Mouse (Mus musculus): ENCODE measurements around the gene Ercc4.
"Not testable (repeated sequence)": the region's sequence is repeated elsewhere in the genome, so short reads cannot be mapped to it uniquely, and the experiment has no call there.

Ercc4 gene

DNA sequence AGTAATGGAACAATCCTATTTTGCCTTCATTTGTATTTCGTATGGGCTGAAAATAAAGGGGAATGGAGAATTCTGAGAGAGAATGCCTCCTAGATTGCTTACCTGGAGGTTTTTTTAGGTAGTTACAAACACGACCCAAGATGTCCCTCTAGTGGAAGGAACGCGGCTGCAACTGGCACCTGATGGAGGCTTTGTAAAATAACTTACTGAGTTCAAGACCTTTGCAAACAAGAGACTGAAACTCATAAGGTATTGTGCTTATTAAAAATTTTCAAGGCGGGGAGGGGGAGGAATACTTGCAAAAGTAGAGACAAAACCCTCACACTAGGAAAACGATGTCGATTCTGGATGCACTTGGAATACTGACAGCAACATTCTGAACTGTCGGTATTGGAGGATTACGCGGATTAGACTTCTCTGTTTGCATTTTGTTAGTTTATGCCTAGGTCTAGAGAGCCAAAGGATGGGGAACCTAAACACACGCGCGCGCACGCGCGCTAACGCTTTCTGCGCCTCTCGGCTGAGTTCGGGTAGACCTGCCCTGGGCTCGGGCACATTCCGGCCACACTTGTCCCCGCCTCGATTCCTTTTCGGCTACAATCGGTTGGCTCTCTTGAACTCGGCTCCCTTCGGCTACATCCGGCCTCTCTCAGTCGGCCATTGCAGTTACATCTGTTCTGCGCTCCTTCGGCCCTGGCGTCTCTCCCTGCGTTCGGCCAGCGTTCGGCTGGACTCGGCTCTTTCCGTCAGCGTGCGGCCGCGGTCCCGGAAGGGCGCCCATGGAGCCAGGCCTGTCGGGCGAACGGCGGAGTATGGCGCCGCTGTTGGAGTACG, at the start of gene Ercc4:
Ercc4 (plus strand) TSS at position 529 of the 834 bp plus-strand sequence.
- DNase-seq, result peak; percentile 98

- DNase-seq, result no peak
Observed at GRCm38 (mm10) chr16:13061113-13061512, 48.4 kb upstream of the Ercc4 start.

DNA sequence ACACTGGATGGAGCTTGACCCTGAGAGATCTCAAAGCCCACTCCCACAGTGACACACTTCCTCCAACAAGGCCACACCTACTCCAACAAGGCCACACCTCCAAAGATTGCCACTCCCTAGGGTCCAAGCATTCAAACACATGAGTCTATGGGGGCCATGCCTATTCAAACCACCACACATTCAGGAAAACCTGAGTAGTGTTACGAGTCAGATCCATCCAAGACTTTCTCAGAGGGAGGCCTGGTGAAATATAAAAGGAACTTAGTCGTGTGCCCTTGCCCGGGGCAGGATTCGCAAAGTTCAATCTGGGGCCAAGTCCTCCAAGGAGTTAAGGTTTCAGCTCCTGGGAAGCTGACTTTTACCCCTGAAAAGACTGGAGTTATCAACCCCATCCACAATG, 35.3 kb upstream of the Ercc4 start:
- no peak for DNase-seq

DNA sequence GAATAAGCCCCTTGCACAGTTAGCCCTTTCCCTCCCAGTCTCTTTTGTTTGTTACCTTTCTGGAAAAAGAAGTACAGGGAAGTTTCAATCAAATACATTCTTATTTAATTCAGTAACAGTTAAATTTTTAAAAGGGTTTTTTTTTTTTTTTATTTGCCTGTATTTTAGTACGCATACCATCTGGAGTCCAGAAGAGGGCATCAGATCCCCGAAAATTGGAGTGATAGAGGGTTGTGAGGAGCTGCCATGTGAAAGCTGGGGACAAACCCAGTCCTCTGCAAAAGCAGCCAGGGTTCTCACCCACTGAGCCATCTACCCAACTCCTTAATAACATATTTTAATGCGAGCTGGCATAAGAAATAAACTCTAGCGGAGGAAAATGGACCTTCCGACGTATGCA, 29.3 kb upstream of the Ercc4 start:
- DNase-seq, result no peak

DNA sequence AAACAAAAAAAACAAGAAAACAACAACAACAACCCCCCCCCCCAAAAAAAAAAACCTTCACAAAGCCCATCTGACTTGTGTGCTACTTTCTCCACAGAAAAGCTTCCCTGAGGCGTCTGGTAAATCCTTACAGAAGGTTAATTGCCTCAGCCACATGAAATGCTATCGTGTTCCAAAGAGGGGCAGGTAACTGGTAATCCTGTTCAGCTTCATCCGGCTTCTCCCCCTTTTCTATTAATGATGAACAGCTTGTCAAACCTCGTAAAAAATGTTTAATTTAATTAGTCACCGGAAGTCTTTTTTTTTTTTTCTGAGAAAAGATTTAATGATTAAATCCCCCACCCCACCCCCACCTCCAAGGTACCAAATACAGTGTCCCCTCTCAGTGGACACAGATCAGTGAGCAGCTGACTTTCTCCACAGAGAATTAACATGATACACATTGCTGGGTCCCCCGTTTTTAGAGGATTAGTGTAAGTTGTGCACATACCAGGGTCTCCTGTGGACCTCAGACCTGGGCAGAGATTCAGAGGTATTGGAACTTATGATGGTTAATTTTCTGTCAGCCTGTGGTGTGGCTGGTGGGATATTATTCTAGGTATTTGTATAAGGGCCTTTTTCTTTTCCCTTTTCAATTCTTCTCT, 26.2 kb upstream of the Ercc4 start:
- DNase-seq, result no peak

GRCm38 (mm10) chr16:13108356-13108755, 1.1 kb upstream of the Ercc4 start:
- DNase-seq, result no peak

GRCm38 (mm10) chr16:13109990-13110595, 609 bp downstream of the Ercc4 start:
- DNase-seq, result no peak

DNA sequence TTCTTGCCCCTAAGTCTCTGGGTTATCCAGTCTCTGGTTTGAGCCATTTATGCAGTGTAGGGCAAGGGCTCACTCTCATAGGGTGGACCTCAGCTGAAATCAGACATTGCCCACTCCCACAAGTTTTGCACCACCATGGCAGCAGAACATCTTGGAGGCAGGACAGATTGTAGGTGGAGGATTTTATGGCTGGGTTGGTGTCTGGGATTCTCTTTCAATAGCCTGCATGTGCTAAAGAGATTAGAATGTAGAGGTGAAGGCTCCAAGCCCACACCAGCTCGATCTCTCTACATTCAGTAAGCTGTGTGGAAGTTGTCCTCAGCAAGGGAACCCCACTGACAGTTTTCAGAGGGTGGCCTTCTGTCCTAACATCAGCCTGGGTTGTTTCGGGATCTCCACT, 5.3 kb downstream of the Ercc4 start:
- no peak for DNase-seq

GRCm38 (mm10) chr16:13115466-13115865, 6.0 kb downstream of the Ercc4 start:
- DNase-seq, result not testable (repeated sequence)

- peak; percentile 29 to 51 for DNase-seq
Observed at GRCm38 (mm10) chr16:13117299-13117966, 7.9 kb downstream of the Ercc4 start.

DNA sequence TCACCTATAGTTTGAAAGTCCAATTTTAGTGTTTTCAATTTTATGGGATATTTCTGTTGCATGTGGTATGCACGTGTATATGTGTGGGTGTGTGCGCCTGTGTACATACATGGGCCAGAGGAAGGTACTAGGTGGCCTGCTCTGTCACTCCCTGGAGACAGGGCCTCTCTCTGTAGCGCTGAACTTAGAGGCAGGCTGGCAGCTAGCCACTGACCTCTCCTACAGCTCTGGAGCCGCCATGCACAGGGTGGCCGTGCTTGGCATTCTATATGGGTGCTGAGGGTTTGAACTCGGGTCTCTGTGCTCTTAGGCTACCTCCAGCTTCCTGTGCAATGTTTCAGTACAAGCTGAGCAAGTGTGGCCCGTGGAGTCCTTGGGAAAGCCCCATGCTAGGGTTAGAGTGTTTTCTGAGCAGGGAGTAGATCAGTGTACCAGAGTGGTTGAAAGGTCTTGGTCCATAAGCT, 8.5 kb downstream of the Ercc4 start:
- DNase-seq, result no peak

DNA sequence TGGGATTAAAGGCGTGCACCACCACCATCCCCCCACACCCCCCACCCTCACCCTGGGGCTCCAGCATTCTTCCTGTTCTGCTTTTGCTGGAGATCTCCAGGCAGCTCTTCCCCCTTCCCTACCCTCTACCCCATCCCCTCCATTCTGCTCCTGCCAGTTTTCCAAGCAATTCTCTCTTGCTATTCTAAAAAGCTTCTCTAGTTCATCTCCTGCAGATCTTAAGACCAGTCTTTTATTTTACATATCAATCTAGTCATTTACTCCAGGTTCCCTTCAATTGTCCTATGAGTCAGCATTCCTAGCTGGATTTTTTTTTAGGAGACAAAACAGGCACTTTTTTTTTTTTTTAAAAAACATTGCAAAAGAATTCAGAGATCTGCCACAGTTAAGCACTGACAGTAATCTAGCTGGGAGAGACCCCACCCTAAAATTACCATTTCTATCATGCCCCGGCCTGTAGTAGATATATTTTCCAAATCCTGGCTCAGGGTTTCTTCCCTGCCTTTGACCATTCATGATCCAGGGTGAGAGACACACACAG, 9.3 kb downstream of the Ercc4 start:
- DNase-seq, result no peak

- DNase-seq, result no peak
Observed at GRCm38 (mm10) chr16:13119641-13120350, 10.3 kb downstream of the Ercc4 start.

- no peak for DNase-seq
Observed at GRCm38 (mm10) chr16:13125357-13125756, 15.9 kb downstream of the Ercc4 start.

DNA sequence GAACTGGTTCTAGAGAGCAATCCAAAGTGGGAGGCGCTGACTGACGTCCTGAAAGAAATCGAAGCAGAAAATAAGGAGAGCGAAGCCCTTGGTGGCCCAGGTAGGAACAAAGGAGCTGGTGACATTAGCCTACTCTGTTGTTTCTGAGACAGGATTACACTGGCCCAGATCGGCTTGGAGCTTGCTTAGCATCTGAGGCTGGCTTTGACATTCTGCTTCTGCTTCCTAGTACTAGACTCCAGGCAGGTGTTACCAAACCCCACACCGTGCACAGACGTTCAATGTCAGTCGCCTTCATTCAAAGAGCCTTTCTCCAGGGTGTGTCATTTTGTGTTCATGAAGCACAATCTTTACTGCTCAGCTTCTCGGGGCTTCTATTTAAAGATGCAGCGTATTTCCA, 18.1 kb downstream of the Ercc4 start:
- no peak for DNase-seq

GRCm38 (mm10) chr16:13130412-13130811, 20.9 kb downstream of the Ercc4 start:
- peak; percentile 68 to 73 for DNase-seq

- no peak for DNase-seq
Observed at GRCm38 (mm10) chr16:13141220-13141619, 31.7 kb downstream of the Ercc4 start.

GRCm38 (mm10) chr16:13143932-13144331, 34.4 kb downstream of the Ercc4 start:
- DNase-seq, result no peak

- no peak for DNase-seq
Observed at GRCm38 (mm10) chr16:13144682-13145410, 35.4 kb downstream of the Ercc4 start.

DNA sequence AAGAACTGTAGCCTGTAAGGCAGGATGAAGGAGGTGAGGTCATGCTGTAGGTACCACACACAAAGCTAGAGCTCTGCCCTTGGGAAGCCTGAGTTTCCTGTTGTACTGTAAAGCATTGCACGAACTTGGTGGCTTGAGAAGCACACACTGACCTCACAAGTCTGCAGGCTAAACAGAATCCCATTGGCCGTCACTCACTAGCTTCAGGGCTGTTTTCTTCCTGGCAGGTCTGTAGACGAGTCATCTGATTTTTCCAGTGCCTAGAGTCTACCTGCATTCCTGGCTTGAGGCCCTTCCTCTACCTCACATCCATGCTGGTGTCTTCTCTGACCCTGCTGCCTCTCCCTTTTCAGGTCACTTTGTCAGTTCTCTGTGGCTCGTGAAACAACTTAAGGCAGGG, 36.7 kb downstream of the Ercc4 start:
- DNase-seq, result no peak

DNA sequence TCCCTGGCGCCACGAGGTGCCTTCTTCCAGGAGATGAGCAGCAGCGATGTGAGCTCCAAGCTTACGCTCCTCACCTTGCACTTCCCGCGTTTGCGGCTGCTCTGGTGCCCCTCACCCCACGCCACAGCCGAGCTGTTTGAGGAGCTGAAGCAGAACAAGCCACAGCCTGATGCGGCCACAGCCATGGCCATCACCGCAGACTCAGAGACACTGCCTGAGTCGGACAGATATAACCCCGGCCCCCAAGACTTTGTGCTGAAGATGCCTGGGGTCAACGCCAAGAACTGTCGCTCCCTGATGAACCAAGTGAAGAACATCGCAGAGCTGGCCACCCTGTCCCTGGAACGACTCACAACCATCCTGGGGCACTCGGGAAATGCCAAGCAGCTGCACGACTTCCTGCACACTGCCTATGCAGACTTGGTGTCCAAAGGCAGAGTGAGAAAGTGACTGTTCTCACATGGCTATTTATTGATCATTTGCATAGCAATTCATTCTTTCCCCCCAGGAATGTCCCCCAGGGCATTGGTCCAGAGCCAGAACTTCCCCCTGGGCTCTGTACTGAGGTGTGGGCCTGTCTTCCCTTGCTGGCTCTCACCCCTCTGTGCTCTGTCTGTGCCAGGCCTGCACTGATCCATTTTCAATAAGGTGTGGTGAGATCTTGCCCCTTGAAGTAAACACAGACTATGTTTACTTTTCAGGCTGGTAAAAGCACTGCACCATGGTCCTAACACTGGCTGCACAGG, 38.5 kb downstream of the Ercc4 start:
- no peak for DNase-seq

Data from kidney, postnatal 4 days (tissue).